Mouse (Mus musculus): ENCODE measurements around the gene Htr6.

DNA sequence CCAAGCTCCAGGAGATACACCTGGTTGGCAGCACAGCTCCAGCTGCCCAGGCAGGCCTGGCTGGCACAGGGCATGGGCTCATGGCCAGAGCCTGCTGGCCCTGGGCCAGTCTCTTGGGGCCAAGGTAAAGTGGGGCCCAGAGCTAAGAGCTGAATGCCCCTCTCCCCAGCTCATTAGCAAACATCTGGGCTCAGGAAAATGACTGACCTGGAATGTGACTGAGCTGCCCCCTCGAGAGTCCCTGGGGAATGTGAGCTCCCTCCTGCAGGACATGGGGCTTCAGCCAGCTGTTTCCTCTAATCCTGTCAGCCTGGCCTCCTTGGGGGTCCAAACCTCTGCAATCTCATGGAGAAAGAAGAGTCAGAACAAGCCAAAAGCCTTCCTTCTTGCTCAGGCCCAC lies 20.0 kb upstream of the Htr6 start:
- no peak for TF ChIP-seq POLR2A (IDR thresholded peaks at IDR 0.05; ENCODE audit: borderline replicate concordance, control insufficient read depth, low read depth, low read length)
- TF ChIP-seq CTCF (IDR thresholded peaks at IDR 0.05; ENCODE audit: control insufficient read depth, insufficient read depth, low read length) = no peak

Measured in bone marrow, adult 2 months (tissue).